Mouse (Mus musculus) hindbrain, embryonic 11.5 days (tissue): ENCODE measurements around the gene Bend5. TPM values are rescaled to one million over a fixed set of nuclear protein-coding genes. Genes with fewer than 3 reads are reported as not detected.

Experiments
- ATAC-seq: fragments of 200-750 bp; cut with Nextera tagmentation; 2 replicates; pipeline ENCODE4 v1.8.0; 2017; ENCODE audit warnings: mild to moderate bottlenecking, moderate TSS enrichment, moderate library complexity; ENCODE audit not compliant: low FRiP score
- DNase-seq: peaks from one replicate; pipeline ENCODE4 v3.0.0-alpha.2; 2015; ENCODE audit warnings: low spot score
- H3K27ac ChIP-seq: fragments of 300-500 bp; sonication (generic); 2 replicates; pipeline ENCODE4 v1.5.1; 2014; ENCODE audit warnings: mild to moderate bottlenecking, low read depth, low read length
- H3K27me3 ChIP-seq: fragments of 300-500 bp; sonication (generic); 2 replicates; pipeline ENCODE4 v1.6.1; 2014; ENCODE audit warnings: mild to moderate bottlenecking, low read length, moderate library complexity, mixed read lengths; ENCODE audit not compliant: control insufficient read depth, insufficient read depth
- H3K36me3 ChIP-seq: fragments of 300-500 bp; sonication (generic); 2 replicates; pipeline ENCODE4 v1.6.1; 2014; ENCODE audit warnings: mild to moderate bottlenecking, low read length, moderate library complexity, mixed read lengths; ENCODE audit not compliant: control insufficient read depth, insufficient read depth
- H3K4me1 ChIP-seq: fragments of 300-500 bp; sonication (generic); replicated peaks from 2 replicates; pipeline ENCODE4 v1.6.1; 2014; ENCODE audit warnings: low read length, mixed read lengths; ENCODE audit not compliant: control insufficient read depth, insufficient read depth
- H3K4me2 ChIP-seq: fragments of 300-500 bp; sonication (generic); replicated peaks from 2 replicates; pipeline ENCODE4 v1.6.1; 2014; ENCODE audit warnings: mild to moderate bottlenecking, low read depth, low read length
- H3K4me3 ChIP-seq: fragments of 300-500 bp; sonication (generic); 2 replicates; pipeline ENCODE4 v1.5.1; 2014; ENCODE audit warnings: low read depth, low read length
- H3K9ac ChIP-seq: fragments of 300-500 bp; sonication (generic); 2 replicates; pipeline ENCODE4 v1.6.1; 2014; ENCODE audit warnings: low read depth, low read length
- H3K9me3 ChIP-seq: fragments of 300-500 bp; sonication (generic); 2 replicates; pipeline ENCODE4 v1.6.1; 2016; ENCODE audit warnings: low read length; ENCODE audit not compliant: control insufficient read depth
- WGBS: fragments of 180-500 bp; shearing (Covaris S2); extraction: QIAGEN DNeasy Blood & Tissue Kit; methylation state at CpG from one replicate; pipeline ENCODE4 v1.1.7; 2014; 5-methylcytosine and 5-hydroxymethylcytosine counted together
- polyA plus RNA-seq: library from polyadenylated mRNA; unstranded; fragments of >200 nt; fragmentation: Nextera tagmentation; extraction: Ambion mirVana; gene quantifications from 2 replicates; pipeline ENCODE4 v1.2.1, GENCODE M21; 2014

The Bend5 gene
- polyA plus RNA-seq, 1 experiment from 2014 or later = 48.8 TPM

DNA sequence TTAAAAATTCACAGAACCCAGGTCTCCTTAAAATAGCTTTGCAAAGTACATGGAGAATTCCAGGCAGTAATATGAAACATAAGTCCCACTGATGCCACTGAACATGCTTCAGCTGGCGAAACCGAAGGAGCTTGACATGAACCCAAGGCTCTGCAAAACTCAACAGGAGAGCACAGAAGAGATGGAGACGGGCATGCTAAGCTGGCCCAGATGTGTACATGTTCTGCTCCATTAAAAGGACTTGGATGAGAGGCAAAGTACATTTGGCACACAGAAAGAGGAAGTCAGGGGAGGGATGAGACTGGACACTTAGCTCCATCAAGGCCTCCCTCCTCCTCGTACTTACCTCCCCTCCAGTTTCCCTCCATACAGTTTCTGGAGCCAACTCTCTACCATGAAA lies 4.1 kb upstream of the Bend5 start:
- Histone ChIP-seq H3K36me3 (no peaks in the 10 kb centered on the region), H3K9ac (no peak overlapping the region), H3K27ac (no peak overlapping the region), H3K4me2 (no peak overlapping the region), H3K4me1 (no peaks in the 10 kb centered on the region), H3K9me3 (no peaks in the 10 kb centered on the region), H3K27me3 (no peaks in the 10 kb centered on the region), H3K4me3 (no peak overlapping the region)
- DNase-seq = no peak
- WGBS = 81% methylated on average over 4 of the region's 4 CpGs
- no peak for ATAC-seq

DNA sequence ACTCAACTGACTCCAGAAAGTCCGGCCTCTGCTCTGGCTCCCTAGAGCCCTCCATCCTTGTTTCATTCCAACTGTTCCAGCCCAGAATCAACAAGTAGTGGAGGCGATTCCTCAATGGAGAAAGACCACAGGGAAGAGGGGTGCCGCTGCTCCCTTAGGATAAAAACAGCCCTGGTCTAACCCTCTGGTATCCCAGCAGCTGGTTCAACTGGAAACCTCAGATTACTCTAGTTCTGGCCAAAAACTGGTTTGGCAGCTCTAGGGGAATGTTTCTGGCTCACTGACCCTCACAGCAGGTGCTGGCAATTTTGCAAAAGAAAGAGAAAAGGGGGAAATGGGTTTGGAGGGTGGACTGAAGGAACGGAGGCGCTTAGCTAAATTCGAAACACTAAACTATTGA lies 407 bp upstream of the Bend5 start:
- WGBS = 1% methylated on average over 6 of the region's 6 CpGs
- ATAC-seq = peak; percentile 28
- Histone ChIP-seq H3K4me2 (peak overlapping the region; percentile 47), H3K27me3 (no peaks in the 10 kb centered on the region), H3K4me1 (no peaks in the 10 kb centered on the region), H3K27ac (no peak overlapping the region), H3K36me3 (no peaks in the 10 kb centered on the region), H3K4me3 (peak overlapping the region; percentile 60), H3K9ac (peak overlapping the region; percentile 77), H3K9me3 (no peaks in the 10 kb centered on the region)
- no peak for DNase-seq

DNA sequence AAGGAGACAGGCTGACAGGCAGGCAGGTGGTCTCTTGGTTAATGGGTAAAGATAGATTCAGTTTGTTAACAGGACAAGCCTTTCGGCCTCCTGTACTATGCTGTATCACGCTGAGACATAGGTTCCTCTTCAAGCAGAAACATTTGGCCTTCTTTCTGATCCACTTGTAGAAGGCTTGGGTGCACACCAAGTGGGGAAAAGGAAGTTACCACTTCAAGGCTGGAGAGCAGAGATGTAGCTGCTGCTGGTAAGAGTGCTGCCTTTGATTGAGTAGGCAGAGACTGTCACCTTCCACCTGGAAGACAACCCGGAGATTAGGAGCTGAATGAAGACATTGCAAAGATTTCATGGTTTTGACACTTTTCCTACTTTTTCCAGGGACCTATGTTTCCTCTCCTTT lies 1.3 kb downstream of the Bend5 start:
- no peak overlapping the region for H3K27ac ChIP-seq
- no peaks in the 10 kb centered on the region for H3K36me3 ChIP-seq
- no peaks in the 10 kb centered on the region for H3K9me3 ChIP-seq
- 90% methylated on average over 3 of the region's 3 CpGs for WGBS
- ATAC-seq (no peak), DNase-seq (no peak)
- peak overlapping the region; percentile 47 for H3K4me2 ChIP-seq
- no peaks in the 10 kb centered on the region for H3K4me1 ChIP-seq
- no peaks in the 10 kb centered on the region for H3K27me3 ChIP-seq
- H3K9ac ChIP-seq = peak overlapping the region; percentile 77
- H3K4me3 ChIP-seq = peak overlapping the region; percentile 60

DNA sequence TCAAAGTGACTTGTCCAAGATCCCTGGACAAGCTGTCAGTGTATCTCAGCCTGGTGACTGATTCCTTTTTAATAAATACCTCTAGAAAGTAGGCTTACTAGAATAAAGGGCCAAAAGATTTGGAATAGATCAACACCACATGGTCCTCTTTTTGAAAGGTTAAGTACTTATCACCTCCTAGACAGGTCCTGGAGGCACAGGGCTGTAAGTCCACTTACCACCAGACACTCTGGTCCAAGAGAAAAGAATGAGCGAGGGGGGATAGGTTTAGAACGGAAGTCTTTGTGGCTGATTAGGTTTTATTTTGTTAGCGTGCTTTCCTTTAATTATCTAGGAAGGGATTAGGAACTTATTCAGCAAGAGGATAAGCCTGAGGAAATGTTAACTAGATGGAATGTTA lies 1.7 kb downstream of the Bend5 start:
- H3K4me2 ChIP-seq = peak overlapping the region; percentile 47
- ATAC-seq (no peak), DNase-seq (no peak)
- no peaks in the 10 kb centered on the region for H3K36me3 ChIP-seq
- no peaks in the 10 kb centered on the region for H3K4me1 ChIP-seq
- H3K4me3 ChIP-seq = no peak overlapping the region
- WGBS = 84% methylated on average over 3 of the region's 3 CpGs
- H3K9me3 ChIP-seq = no peaks in the 10 kb centered on the region
- no peak overlapping the region for H3K27ac ChIP-seq
- H3K9ac ChIP-seq = no peak overlapping the region
- no peaks in the 10 kb centered on the region for H3K27me3 ChIP-seq

DNA sequence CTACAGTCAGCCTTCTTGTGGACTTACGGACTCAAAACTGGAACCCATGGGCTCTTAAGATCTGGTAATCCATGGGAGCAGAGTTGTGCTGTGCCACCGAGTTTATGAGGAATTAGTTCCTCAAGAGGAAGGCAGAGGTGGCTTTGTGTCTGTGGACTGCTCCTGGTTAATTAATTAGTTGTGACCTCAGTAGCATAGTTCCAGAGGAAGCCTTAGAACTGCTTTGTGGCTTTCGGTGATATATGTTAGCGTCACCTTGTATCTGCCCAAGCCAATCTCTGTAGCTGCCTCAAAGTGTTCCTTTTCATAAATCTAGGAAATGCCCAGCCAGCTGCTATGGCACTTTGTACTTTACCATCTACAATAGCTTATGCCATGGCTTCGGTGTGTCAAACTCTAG lies 2.9 kb downstream of the Bend5 start:
- 98% methylated on average over 5 of the region's 5 CpGs for WGBS
- Histone ChIP-seq H3K27ac (no peak overlapping the region), H3K9me3 (no peaks in the 10 kb centered on the region), H3K4me1 (no peaks in the 10 kb centered on the region), H3K36me3 (no peaks in the 10 kb centered on the region), H3K4me3 (no peak overlapping the region), H3K27me3 (no peaks in the 10 kb centered on the region), H3K4me2 (no peak overlapping the region), H3K9ac (no peak overlapping the region)
- ATAC-seq (no peak), DNase-seq (no peak)

DNA sequence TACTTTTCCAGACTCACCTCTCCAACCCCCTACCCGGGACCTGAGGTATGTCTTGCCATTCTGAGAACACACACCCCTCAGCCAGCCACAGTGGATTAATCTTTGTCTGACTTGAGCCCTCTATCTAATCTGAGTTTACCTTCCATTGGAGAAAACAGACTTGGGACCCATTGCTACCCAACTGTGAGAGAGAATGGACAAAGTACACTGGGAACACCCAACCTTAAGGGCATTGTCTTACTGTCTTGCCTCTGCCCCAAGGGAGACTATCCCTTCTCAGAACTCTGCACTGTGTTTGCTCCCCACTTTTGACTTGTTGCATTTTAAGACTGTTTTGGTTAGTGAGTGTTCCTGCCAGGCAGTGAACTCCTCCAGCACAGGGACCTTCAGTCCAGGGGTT lies 4.7 kb downstream of the Bend5 start:
- H3K36me3 ChIP-seq = no peaks in the 10 kb centered on the region
- H3K4me3 ChIP-seq = no peak overlapping the region
- DNase-seq (no peak), ATAC-seq (no peak)
- H3K4me1 ChIP-seq = no peaks in the 10 kb centered on the region
- H3K27ac ChIP-seq = no peak overlapping the region
- H3K4me2 ChIP-seq = no peak overlapping the region
- H3K27me3 ChIP-seq = no peaks in the 10 kb centered on the region
- H3K9ac ChIP-seq = no peak overlapping the region
- 32% methylated on average over 1 of the region's 1 CpGs for WGBS
- no peaks in the 10 kb centered on the region for H3K9me3 ChIP-seq

DNA sequence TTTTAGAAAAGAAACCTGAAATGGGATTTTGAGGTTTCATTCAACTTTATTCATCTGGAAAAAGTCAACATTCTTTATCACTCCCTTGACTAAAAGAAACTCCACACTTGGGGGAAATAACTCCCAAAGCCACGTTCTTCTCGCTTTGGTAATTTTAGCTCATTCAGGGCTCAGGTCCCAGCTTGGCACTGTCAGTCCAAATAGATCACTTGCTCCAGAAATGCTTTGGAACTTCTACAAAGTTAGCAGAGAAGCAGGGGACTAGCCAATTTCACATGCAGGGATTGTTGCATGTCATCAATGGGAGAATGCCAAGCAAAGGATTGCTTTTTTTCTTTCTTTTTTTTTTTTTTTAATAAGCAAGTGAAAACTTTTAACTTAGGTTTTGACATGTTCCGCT lies 5.2 kb downstream of the Bend5 start:
- 86% methylated on average over 3 of the region's 3 CpGs for WGBS
- no peaks in the 10 kb centered on the region for H3K4me1 ChIP-seq
- H3K4me3 ChIP-seq = no peak overlapping the region
- H3K9ac ChIP-seq = no peak overlapping the region
- no peaks in the 10 kb centered on the region for H3K27me3 ChIP-seq
- no peak for DNase-seq
- H3K36me3 ChIP-seq = no peaks in the 10 kb centered on the region
- no peak overlapping the region for H3K27ac ChIP-seq
- ATAC-seq = no peak
- no peak overlapping the region for H3K4me2 ChIP-seq
- H3K9me3 ChIP-seq = no peaks in the 10 kb centered on the region

DNA sequence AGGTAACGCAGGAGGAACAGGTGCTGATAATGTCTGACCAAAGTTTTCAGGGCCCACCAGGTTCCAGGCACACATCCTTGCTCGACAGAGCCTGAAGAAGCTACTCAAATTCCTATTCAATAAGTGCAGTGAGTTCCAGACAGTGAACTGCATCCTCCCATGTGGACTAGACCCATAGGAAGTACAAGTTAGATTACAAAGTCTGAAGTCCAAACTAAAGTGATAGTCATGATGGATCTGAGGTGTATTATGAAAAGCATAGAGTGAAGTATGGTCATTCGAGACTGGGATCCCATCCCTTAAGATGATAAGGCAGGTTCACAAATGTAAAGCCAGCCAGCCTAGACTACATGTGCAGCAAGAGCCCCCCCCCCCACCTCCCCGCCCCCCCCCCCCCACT lies 6.1 kb downstream of the Bend5 start:
- Histone ChIP-seq H3K9ac (no peak overlapping the region), H3K4me2 (no peak overlapping the region), H3K4me1 (no peaks in the 10 kb centered on the region), H3K27ac (no peak overlapping the region), H3K36me3 (no peaks in the 10 kb centered on the region), H3K4me3 (no peak overlapping the region), H3K27me3 (no peaks in the 10 kb centered on the region), H3K9me3 (no peaks in the 10 kb centered on the region)
- DNase-seq (no peak), ATAC-seq (no peak)
- 93% methylated on average over 4 of the region's 4 CpGs for WGBS

DNA sequence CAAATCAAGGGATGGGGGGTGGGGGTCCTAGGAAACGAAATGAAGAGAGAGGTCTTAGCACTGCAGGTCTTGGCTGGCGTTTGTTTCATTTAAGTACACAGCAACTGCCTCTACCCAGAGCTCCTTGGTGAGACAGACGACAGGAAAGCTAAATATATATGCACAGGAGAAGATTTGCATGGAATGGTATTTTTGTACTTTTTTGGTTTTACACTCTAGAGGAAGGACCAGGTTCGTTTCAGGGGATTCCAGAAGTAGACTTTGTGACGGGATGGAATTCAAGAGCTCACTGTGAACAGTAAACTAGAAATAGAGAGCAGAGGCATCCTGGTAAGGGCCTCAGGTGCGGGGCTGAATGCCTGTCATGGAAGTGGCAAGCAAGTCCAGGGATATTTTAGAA lies 7.0 kb downstream of the Bend5 start:
- Histone ChIP-seq H3K4me1 (no peaks in the 10 kb centered on the region), H3K9ac (no peak overlapping the region), H3K4me2 (no peak overlapping the region), H3K4me3 (no peak overlapping the region), H3K9me3 (no peaks in the 10 kb centered on the region), H3K27me3 (no peaks in the 10 kb centered on the region), H3K27ac (no peak overlapping the region), H3K36me3 (no peaks in the 10 kb centered on the region)
- no peak for DNase-seq
- ATAC-seq = no peak
- WGBS = 91% methylated on average over 6 of the region's 6 CpGs
